Mouse (Mus musculus) neural tube, embryonic 13.5 days (tissue): Measurements from ENCODE around the gene Hsd17b13. TPM values are rescaled to one million over a fixed set of nuclear protein-coding genes. Genes with fewer than 3 reads are reported as not detected.
A peak's percentile ranks its signal among the peaks of the same experiment; 100 is the strongest.

ENCODE experiments used
- ATAC-seq: fragments of 200-750 bp; cut with Nextera tagmentation; 2 replicates; pipeline ENCODE4 v1.8.0; 2017; ENCODE audit warnings: low read depth, mild to moderate bottlenecking, moderate TSS enrichment, moderate library complexity
- H3K27ac ChIP-seq: fragments of 300-500 bp; sonication (generic); replicated peaks from 2 replicates; pipeline ENCODE4 v1.5.1; 2015; ENCODE audit warnings: moderate library complexity, mild to moderate bottlenecking, inconsistent platforms
- H3K27me3 ChIP-seq: fragments of 300-500 bp; sonication (generic); 2 replicates; pipeline ENCODE4 v1.6.1; 2015; ENCODE audit warnings: mild to moderate bottlenecking, inconsistent platforms
- H3K36me3 ChIP-seq: fragments of 300-500 bp; sonication (generic); 2 replicates; pipeline ENCODE4 v1.6.1; 2015; ENCODE audit warnings: mild to moderate bottlenecking, inconsistent platforms
- H3K4me1 ChIP-seq: fragments of 300-500 bp; sonication (generic); replicated peaks from 2 replicates; pipeline ENCODE4 v1.6.1; 2015; ENCODE audit warnings: inconsistent platforms
- H3K4me2 ChIP-seq: fragments of 300-500 bp; sonication (generic); 2 replicates; pipeline ENCODE4 v1.6.1; 2015; ENCODE audit warnings: inconsistent platforms, mild to moderate bottlenecking, moderate library complexity
- H3K4me3 ChIP-seq: fragments of 300-500 bp; sonication (generic); 2 replicates; pipeline ENCODE4 v1.5.1; 2015; ENCODE audit warnings: mild to moderate bottlenecking, inconsistent platforms
- H3K9ac ChIP-seq: fragments of 300-500 bp; sonication (generic); 2 replicates; pipeline ENCODE4 v1.6.1; 2015; ENCODE audit warnings: moderate library complexity, mild to moderate bottlenecking, inconsistent platforms
- H3K9me3 ChIP-seq: fragments of 300-500 bp; sonication (generic); 2 replicates; pipeline ENCODE4 v1.6.1; 2016; ENCODE audit warnings: inconsistent platforms
- WGBS: fragments of 180-500 bp; shearing (Covaris S2); methylation state at CpG from one replicate; pipeline ENCODE4 v1.1.7; 2015; 5-methylcytosine and 5-hydroxymethylcytosine counted together
- polyA plus RNA-seq: library from polyadenylated mRNA; unstranded; fragments of >200 nt; fragmentation: Nextera tagmentation; extraction: Ambion mirVana; gene quantifications from 2 replicates; pipeline ENCODE4 v1.2.1, GENCODE M21; 2015

Hsd17b13 gene
- polyA plus RNA-seq, 1 experiment from 2014 or later: not detected

GRCm38 (mm10) chr5:104003955-104004354 lies 26.7 kb upstream of the Hsd17b13 start:
- no peak overlapping the region for H3K4me3 ChIP-seq
- peaks cover 8% of the 10 kb centered on the region; the same call in 1 of the 2 replicates for H3K27me3 ChIP-seq
- no peak overlapping the region for H3K4me2 ChIP-seq
- H3K36me3 ChIP-seq: no peaks in the 10 kb centered on the region
- no peak overlapping the region for H3K9ac ChIP-seq
- H3K4me1 ChIP-seq: 0 out of 2 replicates have a peak, but pooled peaks cover 5% of the 10 kb centered on the region
- H3K27ac ChIP-seq: no peak overlapping the region
- no peaks in the 10 kb centered on the region for H3K9me3 ChIP-seq
- ATAC-seq: no peak
- WGBS: 92% methylated on average over 2 of the region's 2 CpGs

DNA sequence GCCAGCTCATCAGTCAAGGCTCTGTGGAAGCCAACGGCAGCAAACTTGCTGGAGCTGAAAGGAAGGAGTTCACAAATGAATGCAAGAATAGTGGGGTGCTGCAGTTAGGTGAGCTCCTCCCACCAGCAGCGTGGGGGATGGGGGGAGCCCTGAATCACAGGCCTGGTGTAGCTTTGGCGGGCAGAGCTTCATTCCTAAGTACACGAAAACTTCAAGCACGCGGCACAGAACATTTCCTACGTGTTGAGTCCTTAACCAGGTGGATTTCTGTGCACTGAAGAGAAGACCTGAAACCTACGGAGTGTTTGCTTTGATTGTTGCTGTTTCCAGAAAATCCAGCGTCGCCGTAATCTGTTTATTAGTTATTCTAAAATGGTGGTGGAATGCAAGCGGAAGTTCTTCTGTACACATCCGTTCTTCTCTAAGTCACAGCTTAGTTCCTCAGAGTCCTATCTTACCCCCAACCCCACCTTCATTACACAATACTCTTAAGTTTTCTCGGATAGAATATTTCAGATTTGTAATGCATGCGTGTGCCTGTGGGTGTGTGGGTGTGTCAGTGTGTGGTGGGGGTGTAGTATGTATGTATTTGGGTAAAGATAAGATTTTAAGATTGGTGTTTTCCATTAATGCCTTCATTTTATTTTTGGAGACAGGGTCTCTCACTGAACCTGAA lies 26.2 kb upstream of the Hsd17b13 start:
- Histone ChIP-seq H3K9me3 (no peaks in the 10 kb centered on the region), H3K27me3 (peaks cover 8% of the 10 kb centered on the region; the same call in 1 of the 2 replicates), H3K4me2 (peak overlapping the region; percentile 33), H3K27ac (no peak overlapping the region), H3K36me3 (no peaks in the 10 kb centered on the region), H3K4me1 (0 out of 2 replicates have a peak, but pooled peaks cover 5% of the 10 kb centered on the region), H3K4me3 (no peak overlapping the region), H3K9ac (0 out of 2 replicates have a peak overlapping the region, but pooled peaks have one; percentile 32)
- ATAC-seq: no peak
- WGBS: 57% methylated on average over 15 of the region's 15 CpGs

GRCm38 (mm10) chr5:104002549-104003255 lies 25.5 kb upstream of the Hsd17b13 start:
- no peaks in the 10 kb centered on the region for H3K9me3 ChIP-seq
- 30% methylated on average over 18 of the region's 18 CpGs for WGBS

DNA sequence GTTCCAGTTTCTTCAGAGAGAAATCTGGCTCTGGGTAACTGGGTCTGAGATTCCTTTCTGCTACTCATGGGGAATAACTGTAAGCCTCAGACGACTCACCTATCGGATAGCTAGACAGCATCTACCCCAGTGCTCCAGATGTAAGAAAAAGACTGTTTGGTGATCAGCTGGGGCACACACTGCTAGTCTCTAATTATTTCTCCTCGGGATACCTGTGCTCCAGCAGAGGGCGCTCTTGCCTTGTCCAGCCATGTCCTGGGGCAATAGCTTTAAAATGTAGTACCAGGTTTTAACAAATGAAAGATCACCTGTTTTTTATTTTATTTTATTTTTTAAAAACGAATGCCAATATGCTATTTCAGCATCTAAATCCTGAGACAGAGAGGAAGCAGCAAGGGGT lies 22.5 kb upstream of the Hsd17b13 start:
- 0 out of 2 replicates have a peak, but pooled peaks cover 5% of the 10 kb centered on the region for H3K4me1 ChIP-seq
- H3K9ac ChIP-seq: no peak overlapping the region
- H3K27me3 ChIP-seq: peaks cover 8% of the 10 kb centered on the region; the same call in 1 of the 2 replicates
- no peaks in the 10 kb centered on the region for H3K9me3 ChIP-seq
- no peak overlapping the region for H3K4me2 ChIP-seq
- peak; percentile 32; the same call in 1 of the 2 replicates for ATAC-seq
- H3K36me3 ChIP-seq: no peaks in the 10 kb centered on the region
- H3K27ac ChIP-seq: no peak overlapping the region
- H3K4me3 ChIP-seq: no peak overlapping the region
- WGBS: 8% methylated on average over 5 of the region's 5 CpGs

More at GRCm38 (mm10) chr5:104002549-104003255, 25.5 kb upstream of the Hsd17b13 start:
- H3K9ac ChIP-seq: peak overlapping the region; percentile 32
- 0 out of 2 replicates have a peak, but pooled peaks cover 5% of the 10 kb centered on the region for H3K4me1 ChIP-seq
- no peak for ATAC-seq
- no peaks in the 10 kb centered on the region for H3K36me3 ChIP-seq
- no peak overlapping the region for H3K4me3 ChIP-seq
- no peak overlapping the region for H3K27ac ChIP-seq
- peak overlapping the region; percentile 33 for H3K4me2 ChIP-seq
- peaks cover 8% of the 10 kb centered on the region; the same call in 1 of the 2 replicates for H3K27me3 ChIP-seq

GRCm38 (mm10) chr5:103998739-103999138 lies 21.5 kb upstream of the Hsd17b13 start:
- H3K36me3 ChIP-seq: no peaks in the 10 kb centered on the region
- H3K4me1 ChIP-seq: 0 out of 2 replicates have a peak, but pooled peaks cover 5% of the 10 kb centered on the region
- H3K9me3 ChIP-seq: no peaks in the 10 kb centered on the region
- H3K4me3 ChIP-seq: no peak overlapping the region
- H3K4me2 ChIP-seq: no peak overlapping the region
- no peak for ATAC-seq
- peaks cover 8% of the 10 kb centered on the region; the same call in 1 of the 2 replicates for H3K27me3 ChIP-seq
- no peak overlapping the region for H3K27ac ChIP-seq
- H3K9ac ChIP-seq: no peak overlapping the region
- WGBS: 80% methylated on average over 5 of the region's 5 CpGs

- Histone ChIP-seq H3K27me3 (no peaks in the 10 kb centered on the region), H3K4me3 (no peak overlapping the region), H3K4me2 (no peak overlapping the region), H3K4me1 (no peaks in the 10 kb centered on the region), H3K27ac (no peak overlapping the region), H3K36me3 (no peaks in the 10 kb centered on the region), H3K9me3 (no peaks in the 10 kb centered on the region), H3K9ac (no peak overlapping the region)
- ATAC-seq: no peak
- WGBS: 59% methylated on average over 3 of the region's 3 CpGs
Measured at GRCm38 (mm10) chr5:103995181-103995580, 18.0 kb upstream of the Hsd17b13 start.

- 92% methylated on average over 4 of the region's 4 CpGs for WGBS
- no peaks in the 10 kb centered on the region for H3K36me3 ChIP-seq
- no peak for ATAC-seq
Measured at GRCm38 (mm10) chr5:103994669-103995068, 17.5 kb upstream of the Hsd17b13 start.

DNA sequence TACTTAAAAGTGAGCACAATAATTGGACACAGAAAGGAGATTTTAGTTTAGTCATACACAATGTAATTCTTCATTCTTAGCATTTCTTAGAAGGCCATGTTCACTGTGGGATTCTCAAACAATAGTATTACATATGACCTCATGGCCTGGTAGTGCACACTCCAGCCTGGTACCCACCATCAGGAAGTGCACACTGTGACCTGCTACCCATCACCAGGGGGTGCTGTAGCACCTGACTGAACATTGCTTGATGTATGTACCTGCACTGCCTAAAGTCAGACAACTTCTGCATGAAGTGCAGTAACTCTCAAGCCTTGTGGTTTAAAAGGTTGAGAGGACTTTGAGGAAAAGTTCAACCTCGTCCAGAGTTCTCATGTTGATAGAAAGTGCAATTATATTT lies 16.4 kb upstream of the Hsd17b13 start:
- no peak for ATAC-seq
- 75% methylated on average over 1 of the region's 1 CpGs for WGBS
- no peaks in the 10 kb centered on the region for H3K27me3 ChIP-seq
- H3K27ac ChIP-seq: no peak overlapping the region
- H3K4me1 ChIP-seq: no peaks in the 10 kb centered on the region
- no peak overlapping the region for H3K9ac ChIP-seq
- H3K36me3 ChIP-seq: no peaks in the 10 kb centered on the region
- H3K9me3 ChIP-seq: no peaks in the 10 kb centered on the region
- no peak overlapping the region for H3K4me3 ChIP-seq
- H3K4me2 ChIP-seq: no peak overlapping the region

More at GRCm38 (mm10) chr5:103994669-103995068, 17.5 kb upstream of the Hsd17b13 start:
- H3K27ac ChIP-seq: no peak overlapping the region
- H3K4me1 ChIP-seq: no peaks in the 10 kb centered on the region
- H3K9ac ChIP-seq: no peak overlapping the region
- H3K4me2 ChIP-seq: no peak overlapping the region
- H3K27me3 ChIP-seq: no peaks in the 10 kb centered on the region
- H3K4me3 ChIP-seq: no peak overlapping the region
- no peaks in the 10 kb centered on the region for H3K9me3 ChIP-seq

- no peaks in the 10 kb centered on the region for H3K4me1 ChIP-seq
- no peaks in the 10 kb centered on the region for H3K27me3 ChIP-seq
- H3K27ac ChIP-seq: no peak overlapping the region
- H3K9me3 ChIP-seq: no peaks in the 10 kb centered on the region
- H3K4me2 ChIP-seq: no peak overlapping the region
- H3K9ac ChIP-seq: no peak overlapping the region
- no peak for ATAC-seq
- no peak overlapping the region for H3K4me3 ChIP-seq
- WGBS: 91% methylated on average over 9 of the region's 9 CpGs
- no peaks in the 10 kb centered on the region for H3K36me3 ChIP-seq
Measured at GRCm38 (mm10) chr5:103992831-103993230, 15.6 kb upstream of the Hsd17b13 start.

- H3K9ac ChIP-seq: no peak overlapping the region
- H3K4me1 ChIP-seq: no peaks in the 10 kb centered on the region
- no peaks in the 10 kb centered on the region for H3K27me3 ChIP-seq
- WGBS: 92% methylated on average over 9 of the region's 9 CpGs
- no peaks in the 10 kb centered on the region for H3K9me3 ChIP-seq
- H3K4me3 ChIP-seq: no peak overlapping the region
- no peaks in the 10 kb centered on the region for H3K36me3 ChIP-seq
- no peak for ATAC-seq
- H3K4me2 ChIP-seq: no peak overlapping the region
- no peak overlapping the region for H3K27ac ChIP-seq
Measured at GRCm38 (mm10) chr5:103980705-103981560, 3.7 kb upstream of the Hsd17b13 start.

GRCm38 (mm10) chr5:103977907-103978570 lies 829 bp upstream of the Hsd17b13 start:
- Histone ChIP-seq H3K4me3 (no peak overlapping the region), H3K27ac (no peak overlapping the region), H3K36me3 (no peaks in the 10 kb centered on the region), H3K9me3 (no peaks in the 10 kb centered on the region), H3K27me3 (no peaks in the 10 kb centered on the region), H3K4me1 (no peaks in the 10 kb centered on the region), H3K4me2 (no peak overlapping the region), H3K9ac (no peak overlapping the region)
- 92% methylated on average over 7 of the region's 7 CpGs for WGBS
- ATAC-seq: no peak
